10 mouse cellular contexts compared by ENCODE assay signal in genomic region chr7:18948151-18948550, GRCm38 (mm10). TPM values are rescaled to one million over a fixed set of nuclear protein-coding genes. Genes with fewer than 3 reads are reported as not detected.
A peak's percentile ranks its signal among the peaks of the same experiment; 100 is the strongest.
DNase-seq lines count a peak whose midpoint lies in the region; ATAC-seq and TF ChIP-seq lines count a peak whose summit lies in the region.
"Had no signal": no experiment of that assay in that cellular context is flagged by ENCODE, and none has a peak within 500 bp of the region (broad histone marks: within the 10 kb centered on the region; RNA-seq: fewer than 3 reads in every experiment).

No protein-coding gene starts in this region.

- intact Hi-C loops in left cerebral cortex, adult 2 months (cut with DNase I) = no loop called here
- intact Hi-C loops in left cerebral cortex, postnatal 36 days (cut with DNase I) = no loop called here
- intact Hi-C loops in heart, postnatal 14 days (cut with DNase I) = no loop called here

- peak; percentile 55 for ATAC-seq in lung, embryonic 15.5 days (ENCODE audit: borderline replicate concordance, extremely low read depth, low FRiP score, low TSS enrichment)
- peak; percentile 75 for ATAC-seq in stomach, postnatal 0 days (ENCODE audit: low FRiP score, low TSS enrichment)
- no peak for ATAC-seq in monocyte, adult 5-6 weeks (replicated peaks; ENCODE audit: insufficient number of reproducible peaks, low FRiP score, low TSS enrichment, poor library complexity, severe bottlenecking)

- TF ChIP-seq CTCF in left cerebral cortex, adult 2 months (IDR thresholded peaks at IDR 0.05) = no peak
- TF ChIP-seq CTCF in stomach, postnatal 0 days (IDR thresholded peaks at IDR 0.05; ENCODE audit: low read depth) = no peak

- WGBS in lung, embryonic 15.5 days = 54% methylated on average over 6 of the region's 6 CpGs
- WGBS in stomach, postnatal 0 days = 53% methylated on average over 6 of the region's 6 CpGs

- H3K36me3 ChIP-seq in lung, embryonic 15.5 days = no peaks in the 10 kb centered on the region
- H3K36me3 ChIP-seq in stomach, postnatal 0 days (ENCODE audit: control insufficient read depth, insufficient read depth, low read length) = no peaks in the 10 kb centered on the region
- H3K36me3 ChIP-seq: G1E had no signal

- no peak overlapping the region for H3K9ac ChIP-seq in lung, embryonic 15.5 days
- no peak overlapping the region for H3K9ac ChIP-seq in stomach, postnatal 0 days (ENCODE audit: low read length)

- peak overlapping the region; percentile 81 for H3K27ac ChIP-seq in left cerebral cortex, adult 2 months
- H3K27ac ChIP-seq in lung, embryonic 15.5 days = peak overlapping the region; percentile 26; the same call in 1 of the 2 replicates
- H3K27ac ChIP-seq in stomach, postnatal 0 days (replicated peaks) = peak overlapping the region; percentile 36; the same call in 1 of the 2 replicates

- no peaks in the 10 kb centered on the region for H3K27me3 ChIP-seq in lung, embryonic 15.5 days
- no peaks in the 10 kb centered on the region for H3K27me3 ChIP-seq in stomach, postnatal 0 days (ENCODE audit: control insufficient read depth, insufficient read depth, low read length)

- H3K9me3 ChIP-seq in lung, embryonic 15.5 days = no peaks in the 10 kb centered on the region
- H3K9me3 ChIP-seq in stomach, postnatal 0 days (ENCODE audit: control insufficient read depth, low read length) = no peaks in the 10 kb centered on the region
- H3K9me3 ChIP-seq: G1E; megakaryocyte, embryonic 14.5 days had no signal

- DNase-seq in left cerebral cortex, adult 2 months (ENCODE audit: extremely low spot score in 1 of 2, low spot score in 2 of 2) = no peak
- no peak for DNase-seq in left cerebral cortex, postnatal 36 days (ENCODE audit: low spot score in 2 of 2)
- DNase-seq in heart, postnatal 14 days = peak; percentile 53 to 58
- DNase-seq in stomach, postnatal 0 days (ENCODE audit: low spot score) = peak; percentile 24
- no peak for DNase-seq in left cerebral cortex, adult 11 months (ENCODE audit: low spot score)
- no peak for DNase-seq in cerebellum, adult 9-11 months

- no peak overlapping the region for H3K4me3 ChIP-seq in left cerebral cortex, adult 2 months
- H3K4me3 ChIP-seq in lung, embryonic 15.5 days = no peak overlapping the region
- H3K4me3 ChIP-seq in stomach, postnatal 0 days (ENCODE audit: low read depth, low read length) = no peak overlapping the region
- H3K4me3 ChIP-seq: megakaryocyte, embryonic 14.5 days had no signal

- no peak overlapping the region for H3K4me2 ChIP-seq in lung, embryonic 15.5 days
- H3K4me2 ChIP-seq in stomach, postnatal 0 days (replicated peaks; ENCODE audit: low read depth) = no peak overlapping the region

- H3K4me1 ChIP-seq in lung, embryonic 15.5 days = 0 out of 2 replicates have a peak, but pooled peaks cover 6% of the 10 kb centered on the region
- no peaks in the 10 kb centered on the region for H3K4me1 ChIP-seq in stomach, postnatal 0 days (replicated peaks; ENCODE audit: control insufficient read depth, insufficient read depth)

- no peak for TF ChIP-seq EP300 in stomach, postnatal 0 days (optimal IDR thresholded peaks at IDR 0.05)

RNA-seq across cellular contexts. Expression of gene Nova2, which starts 22.5 kb away (rescaled TPM):
- total RNA-seq in left cerebral cortex, adult 2 months (2021) = 10 to 100 TPM; 79.9 to 86.4 TPM
- total RNA-seq in left cerebral cortex, postnatal 36 days (2021) = 10 to 100 TPM; 75.3 to 88.8 TPM
- total RNA-seq in heart, postnatal 14 days (2021) = 10 to 100 TPM in 1 of 2 experiments, 1 to 10 TPM in 1; 9.6 to 10.1 TPM
- polyA plus RNA-seq in lung, embryonic 15.5 days (2015; fragmentation: Nextera tagmentation; extraction: Ambion mirVana) = 0.77 and 1.2 TPM in 2 replicates
- polyA plus RNA-seq in stomach, postnatal 0 days (2015; fragmentation: Nextera tagmentation; extraction: Ambion mirVana) = 0.18 and 0.22 TPM in 2 replicates
- not detected in 3 replicates for total RNA-seq in monocyte, adult 5-6 weeks (2017)
- polyA plus RNA-seq: G1E had no signal

RNA-seq across cellular contexts. Expression of gene Ccdc61, which starts 37.9 kb away (rescaled TPM):
- total RNA-seq in left cerebral cortex, adult 2 months (2021) = 10 to 100 TPM; 10.5 to 11.0 TPM
- total RNA-seq in left cerebral cortex, postnatal 36 days (2021) = 10 to 100 TPM; 10.6 to 11.0 TPM
- 1 to 10 TPM; 9.0 to 9.5 TPM for total RNA-seq in heart, postnatal 14 days (2021)
- polyA plus RNA-seq in lung, embryonic 15.5 days (2015; fragmentation: Nextera tagmentation; extraction: Ambion mirVana) = 32.1 and 34.4 TPM in 2 replicates
- 15.4 and 19.1 TPM in 2 replicates for polyA plus RNA-seq in stomach, postnatal 0 days (2015; fragmentation: Nextera tagmentation; extraction: Ambion mirVana)
- 10.6 to 30.0 TPM (median 24.7 TPM) in 3 replicates for total RNA-seq in monocyte, adult 5-6 weeks (2017)

RNA-seq across cellular contexts. Expression of gene Nanos2, which starts 39.0 kb away (rescaled TPM):
- total RNA-seq in left cerebral cortex, adult 2 months (2021) = under 1 TPM; 0.51 to 0.86 TPM
- total RNA-seq in left cerebral cortex, postnatal 36 days (2021) = 1 to 10 TPM in 1 of 2 experiments, under 1 TPM in 1; 0.47 to 1.3 TPM
- not detected for total RNA-seq in heart, postnatal 14 days (2021)
- not detected in 2 replicates for polyA plus RNA-seq in lung, embryonic 15.5 days (2015; fragmentation: Nextera tagmentation; extraction: Ambion mirVana)
- not detected in 2 replicates for polyA plus RNA-seq in stomach, postnatal 0 days (2015; fragmentation: Nextera tagmentation; extraction: Ambion mirVana)
- total RNA-seq in monocyte, adult 5-6 weeks (2017) = 0.49 TPM in 1 of 3 replicates, not detected in the others
- polyA plus RNA-seq: G1E had no signal

RNA-seq across cellular contexts. Expression of gene Mypop, which starts 42.9 kb away (rescaled TPM):
- 10 to 100 TPM; 50.6 to 61.2 TPM for total RNA-seq in left cerebral cortex, adult 2 months (2021)
- total RNA-seq in left cerebral cortex, postnatal 36 days (2021) = 10 to 100 TPM; 53.5 to 55.3 TPM
- 1 to 10 TPM; 2.5 to 2.8 TPM for total RNA-seq in heart, postnatal 14 days (2021)
- 3.0 and 3.6 TPM in 2 replicates for polyA plus RNA-seq in lung, embryonic 15.5 days (2015; fragmentation: Nextera tagmentation; extraction: Ambion mirVana)
- 1.3 and 1.4 TPM in 2 replicates for polyA plus RNA-seq in stomach, postnatal 0 days (2015; fragmentation: Nextera tagmentation; extraction: Ambion mirVana)
- total RNA-seq in monocyte, adult 5-6 weeks (2017) = 0.75 to 2.1 TPM in 2 of 3 replicates, not detected in the other

RNA-seq across cellular contexts. Expression of gene Irf2bp1, which starts 55.7 kb away (rescaled TPM):
- total RNA-seq in left cerebral cortex, adult 2 months (2021) = 10 to 100 TPM; 47.7 to 49.2 TPM
- total RNA-seq in left cerebral cortex, postnatal 36 days (2021) = 10 to 100 TPM; 46.3 to 53.5 TPM
- total RNA-seq in heart, postnatal 14 days (2021) = 10 to 100 TPM; 24.2 to 24.4 TPM
- polyA plus RNA-seq in lung, embryonic 15.5 days (2015; fragmentation: Nextera tagmentation; extraction: Ambion mirVana) = 23.5 and 25.2 TPM in 2 replicates
- polyA plus RNA-seq in stomach, postnatal 0 days (2015; fragmentation: Nextera tagmentation; extraction: Ambion mirVana) = 9.8 and 12.0 TPM in 2 replicates
- 7.1 to 10.5 TPM (median 7.8 TPM) in 3 replicates for total RNA-seq in monocyte, adult 5-6 weeks (2017)

Comparison
In these comparisons a context has a peak if more than half of its experiments do, and no peak if none do; other contexts are left out.
1. DNase-seq: peak in heart, postnatal 14 days (2 of 2) and stomach, postnatal 0 days (single experiment); none in left cerebral cortex, adult 2 months (0 of 2), left cerebral cortex, postnatal 36 days (0 of 2), left cerebral cortex, adult 11 months (single experiment) and cerebellum, adult 9-11 months (single experiment).
2. H3K27ac ChIP-seq: peak in every context shown above with its lines; median percentile 81 in left cerebral cortex, adult 2 months; 36 in stomach, postnatal 0 days; 26 in lung, embryonic 15.5 days.
3. RNA of gene Nova2, which starts 22.5 kb away (total RNA-seq): 75.3 to 88.8 TPM in left cerebral cortex, postnatal 36 days, 79.9 to 86.4 TPM in left cerebral cortex, adult 2 months and 9.6 to 10.1 TPM in heart, postnatal 14 days; not detected in monocyte, adult 5-6 weeks; every median in the first group is over 10 times any median in the second.